Mouse (Mus musculus) liver, embryonic 11.5 days (tissue): ENCODE measurements around the gene Asic3. TPM values are rescaled to one million over a fixed set of nuclear protein-coding genes. Genes with fewer than 3 reads are reported as not detected.

Experiments
- ATAC-seq: fragments of 200-750 bp; cut with Nextera tagmentation; replicated peaks from 2 replicates; pipeline ENCODE4 v1.8.0; 2017; ENCODE audit warnings: moderate number of reproducible peaks, mild to moderate bottlenecking, moderate TSS enrichment, moderate library complexity; ENCODE audit not compliant: low FRiP score
- DNase-seq: peaks from one replicate; pipeline ENCODE4 v3.0.0-alpha.2; 2017; ENCODE audit warnings: low spot score
- H3K27ac ChIP-seq: fragments of 300-500 bp; sonication (generic); 2 replicates; pipeline ENCODE4 v1.5.1; 2014; ENCODE audit warnings: mild to moderate bottlenecking, low read depth, low read length, control low read depth
- H3K27me3 ChIP-seq: fragments of 300-500 bp; sonication (generic); replicated peaks from 2 replicates; pipeline ENCODE4 v1.6.1; 2014; ENCODE audit warnings: low read length, mixed read lengths; ENCODE audit not compliant: control insufficient read depth, insufficient read depth
- H3K36me3 ChIP-seq: fragments of 300-500 bp; sonication (generic); 2 replicates; pipeline ENCODE4 v1.6.1; 2014; ENCODE audit warnings: mild to moderate bottlenecking, low read length, moderate library complexity, mixed read lengths; ENCODE audit not compliant: control insufficient read depth, insufficient read depth
- H3K4me1 ChIP-seq: fragments of 300-500 bp; sonication (generic); replicated peaks from 2 replicates; pipeline ENCODE4 v1.6.1; 2014; ENCODE audit warnings: low read length, mixed read lengths; ENCODE audit not compliant: control insufficient read depth, insufficient read depth
- H3K4me2 ChIP-seq: fragments of 300-500 bp; sonication (generic); 2 replicates; pipeline ENCODE4 v1.6.1; 2014; ENCODE audit warnings: mild to moderate bottlenecking, control low read depth, moderate library complexity
- H3K4me3 ChIP-seq: fragments of 300-500 bp; sonication (generic); 2 replicates; pipeline ENCODE4 v1.5.1; 2014; ENCODE audit warnings: low read depth, low read length, control low read depth
- H3K9ac ChIP-seq: fragments of 300-500 bp; sonication (generic); 2 replicates; pipeline ENCODE4 v1.6.1; 2014; ENCODE audit warnings: low read depth, low read length, control low read depth
- H3K9me3 ChIP-seq: fragments of 300-500 bp; sonication (generic); 2 replicates; pipeline ENCODE4 v1.6.1; 2016; ENCODE audit warnings: low read length, inconsistent platforms, mixed read lengths; ENCODE audit not compliant: control insufficient read depth
- WGBS: fragments of 180-500 bp; shearing (Covaris S2); extraction: QIAGEN DNeasy Blood & Tissue Kit; methylation state at CpG from one replicate; pipeline ENCODE4 v1.1.7; 2014; 5-methylcytosine and 5-hydroxymethylcytosine counted together
- polyA plus RNA-seq: library from polyadenylated mRNA; unstranded; fragments of >200 nt; fragmentation: Nextera tagmentation; extraction: Ambion mirVana; gene quantifications from 2 replicates; pipeline ENCODE4 v1.2.1, GENCODE M21; 2014

The Asic3 gene
- polyA plus RNA-seq, 1 experiment from 2014 or later = not detected

DNA sequence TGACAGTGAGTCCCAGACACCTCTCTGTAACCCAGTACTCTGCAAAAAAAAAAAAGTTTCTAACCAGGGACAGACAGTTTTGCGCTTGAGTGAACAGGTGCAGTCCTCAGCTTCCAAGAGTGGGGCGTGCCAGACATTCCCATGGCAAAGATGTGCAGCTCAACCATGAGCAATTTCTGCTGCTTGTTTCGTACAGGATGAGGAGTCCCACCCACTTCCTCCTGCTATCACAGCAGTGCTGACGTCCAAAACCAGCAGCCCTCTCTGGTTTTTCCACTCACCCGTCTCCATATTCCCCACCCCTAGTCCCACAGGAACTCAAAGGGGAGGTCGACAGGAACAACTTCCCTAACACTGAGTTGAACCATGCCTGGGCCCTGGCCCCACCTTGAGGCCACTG, 28.8 kb upstream of the Asic3 start:
- Histone ChIP-seq H3K27me3 (peaks cover 42% of the 10 kb centered on the region), H3K4me1 (peaks cover 28% of the 10 kb centered on the region), H3K9ac (no peak overlapping the region), H3K4me3 (no peak overlapping the region), H3K27ac (no peak overlapping the region), H3K36me3 (no peaks in the 10 kb centered on the region), H3K9me3 (no peaks in the 10 kb centered on the region), H3K4me2 (peak overlapping the region; percentile 83)
- ATAC-seq = no peak
- WGBS = 41% methylated on average over 6 of the region's 6 CpGs
- no peak for DNase-seq

DNA sequence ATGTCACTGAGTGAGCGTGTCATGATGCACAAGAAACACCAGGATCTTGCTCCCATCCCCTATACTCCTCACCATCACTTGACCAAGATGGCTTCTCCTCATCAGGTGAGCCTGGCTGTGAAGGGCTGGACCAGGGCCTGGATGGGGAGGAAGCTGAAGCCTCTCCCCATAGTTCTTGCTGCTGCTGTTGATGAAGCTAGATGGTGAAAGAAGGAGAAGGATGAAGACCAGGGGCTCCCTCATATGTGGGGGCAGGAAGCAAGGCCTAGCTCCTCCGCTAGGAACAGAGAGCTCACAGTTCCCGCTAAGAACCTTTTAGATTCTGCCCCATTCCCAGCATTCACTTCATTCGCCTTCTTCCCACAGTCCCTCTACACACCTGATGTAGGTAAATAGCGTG, 27.8 kb upstream of the Asic3 start:
- H3K27ac ChIP-seq = no peak overlapping the region
- peaks cover 31% of the 10 kb centered on the region for H3K4me1 ChIP-seq
- H3K4me2 ChIP-seq = no peak overlapping the region
- DNase-seq (no peak), ATAC-seq (no peak)
- no peaks in the 10 kb centered on the region for H3K9me3 ChIP-seq
- WGBS = 85% methylated on average over 5 of the region's 5 CpGs
- no peak overlapping the region for H3K4me3 ChIP-seq
- H3K9ac ChIP-seq = no peak overlapping the region
- peaks cover 45% of the 10 kb centered on the region for H3K27me3 ChIP-seq
- H3K36me3 ChIP-seq = no peaks in the 10 kb centered on the region

DNA sequence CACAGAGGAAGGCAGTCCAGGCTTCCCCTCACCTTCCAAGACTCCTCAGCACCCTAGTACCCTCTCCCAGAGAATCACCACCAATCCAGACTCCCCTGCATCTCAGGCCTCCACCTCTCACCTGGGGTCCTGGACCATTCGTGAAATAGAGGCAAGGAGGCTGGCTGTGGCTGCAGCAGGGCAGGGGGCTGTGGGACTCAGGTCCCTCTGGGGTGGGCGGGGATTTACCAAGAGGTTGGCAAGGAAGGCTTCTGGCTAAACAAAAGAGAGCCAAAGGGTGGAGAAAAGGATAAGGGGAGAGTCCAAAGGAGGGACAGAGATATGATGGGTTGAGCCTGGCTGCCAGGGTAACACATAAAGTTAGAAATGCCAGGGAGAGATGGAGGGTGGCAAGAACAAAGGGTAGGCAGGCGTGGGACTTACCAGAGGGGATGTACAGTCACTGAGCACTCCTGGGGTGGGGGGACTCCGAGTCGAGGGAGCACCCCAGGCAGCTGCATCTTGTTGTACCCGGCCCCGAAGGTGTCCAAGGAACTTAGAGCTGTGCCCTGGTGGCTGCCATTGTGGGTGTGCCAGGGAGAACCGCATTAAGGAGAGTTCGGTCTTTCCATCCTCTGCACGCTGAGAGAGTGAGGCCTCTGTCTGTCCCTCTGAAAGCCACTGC, 27.2 kb upstream of the Asic3 start:
- Histone ChIP-seq H3K36me3 (no peaks in the 10 kb centered on the region), H3K4me2 (no peak overlapping the region), H3K9ac (no peak overlapping the region), H3K4me1 (peaks cover 31% of the 10 kb centered on the region), H3K27me3 (peaks cover 44% of the 10 kb centered on the region), H3K27ac (no peak overlapping the region), H3K9me3 (no peaks in the 10 kb centered on the region), H3K4me3 (no peak overlapping the region)
- no peak for ATAC-seq
- DNase-seq = no peak
- WGBS = 79% methylated on average over 10 of the region's 10 CpGs

DNA sequence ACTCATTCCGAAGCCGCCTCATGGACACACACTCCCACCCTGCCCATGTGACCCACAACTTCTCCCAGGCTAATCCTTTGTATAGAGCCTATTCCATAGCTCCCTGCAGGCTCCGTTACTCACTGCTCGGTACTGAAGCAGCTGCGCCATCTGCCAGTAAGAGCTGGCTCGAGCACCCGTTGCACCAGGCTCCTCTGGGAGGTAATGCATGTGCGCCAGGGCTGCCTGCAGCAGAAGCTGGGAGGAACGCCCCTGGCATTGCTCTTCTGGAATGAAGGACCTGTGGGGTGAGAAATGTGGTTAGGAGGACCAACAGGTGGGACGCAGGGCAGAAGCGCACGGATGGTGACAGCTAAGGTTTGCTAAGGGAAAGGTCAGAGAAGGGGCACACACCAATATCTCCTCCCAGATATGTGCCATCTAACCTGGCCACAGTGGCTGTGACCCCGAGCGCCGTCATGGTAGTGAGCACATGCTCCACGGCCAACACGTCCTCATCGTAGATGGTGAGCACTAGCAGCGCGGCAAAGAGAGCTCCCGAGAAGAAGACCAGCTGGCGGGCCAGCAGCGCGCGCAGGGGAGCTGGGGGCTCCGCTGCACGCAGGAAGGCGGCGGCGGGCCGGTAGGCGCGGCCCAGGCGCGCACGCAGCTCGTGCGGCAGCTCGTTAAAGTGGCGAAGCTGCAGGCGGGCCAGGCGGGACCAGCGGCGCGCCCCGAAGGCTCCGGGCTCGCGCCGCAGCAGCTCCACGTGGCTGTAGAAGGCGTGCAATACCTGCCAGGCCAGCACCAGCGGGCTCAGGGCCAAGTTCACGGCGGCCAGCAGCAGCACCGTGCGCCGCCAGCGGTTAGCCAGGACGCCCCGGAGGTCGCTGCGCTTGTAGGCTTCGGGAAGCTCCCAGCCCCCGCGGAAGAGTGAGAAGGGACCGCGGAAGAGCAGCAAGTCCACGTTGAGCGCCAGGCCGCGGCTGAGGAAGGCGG, 25.6 kb upstream of the Asic3 start:
- H3K9ac ChIP-seq = peak overlapping the region; percentile 62
- ATAC-seq (no peak), DNase-seq (peak; percentile 53)
- peaks cover 43% of the 10 kb centered on the region for H3K27me3 ChIP-seq
- no peaks in the 10 kb centered on the region for H3K36me3 ChIP-seq
- 1% methylated on average over 72 of the region's 73 CpGs for WGBS
- H3K9me3 ChIP-seq = no peaks in the 10 kb centered on the region
- H3K4me1 ChIP-seq = peaks cover 31% of the 10 kb centered on the region
- H3K4me2 ChIP-seq = peak overlapping the region; percentile 87
- no peak overlapping the region for H3K27ac ChIP-seq
- H3K4me3 ChIP-seq = peak overlapping the region; percentile 53

DNA sequence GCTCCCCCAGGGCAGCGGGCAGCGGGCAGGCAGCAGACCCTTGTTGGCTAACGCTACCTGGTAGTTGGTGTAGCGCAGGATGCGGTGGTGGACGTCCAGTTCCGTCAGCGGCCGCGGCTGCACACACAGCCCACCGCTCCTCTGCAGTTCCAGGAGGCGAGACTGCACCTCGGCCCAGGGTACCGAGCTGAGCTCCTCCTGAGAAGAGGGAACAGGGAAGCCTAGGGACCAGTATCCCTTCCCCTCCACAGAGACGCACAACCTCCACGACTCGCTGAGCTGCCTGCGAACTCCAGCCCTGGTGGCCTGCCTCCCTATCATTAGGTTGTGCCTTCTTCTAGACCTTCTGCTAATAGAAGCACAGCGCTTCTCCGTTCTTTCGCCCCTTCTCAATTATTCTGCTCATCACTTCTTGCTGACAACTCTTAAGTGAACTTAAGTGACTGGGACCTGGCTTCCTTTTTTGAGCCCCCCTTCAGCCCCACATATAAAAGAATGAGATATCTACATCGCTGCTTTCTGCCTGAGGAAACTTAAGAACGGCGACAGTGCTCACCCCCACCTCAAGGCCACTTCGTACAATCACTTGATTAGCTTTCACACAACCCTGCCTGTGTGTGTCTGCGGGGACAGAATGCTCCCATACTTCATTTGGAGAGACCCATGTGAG, 24.8 kb upstream of the Asic3 start:
- Histone ChIP-seq H3K9ac (peak overlapping the region; percentile 62), H3K4me3 (peak overlapping the region; percentile 53), H3K27me3 (peaks cover 43% of the 10 kb centered on the region), H3K9me3 (no peaks in the 10 kb centered on the region), H3K4me1 (peaks cover 28% of the 10 kb centered on the region), H3K4me2 (peak overlapping the region; percentile 87), H3K36me3 (no peaks in the 10 kb centered on the region), H3K27ac (no peak overlapping the region)
- 24% methylated on average over 26 of the region's 26 CpGs for WGBS
- DNase-seq (no peak), ATAC-seq (no peak)

DNA sequence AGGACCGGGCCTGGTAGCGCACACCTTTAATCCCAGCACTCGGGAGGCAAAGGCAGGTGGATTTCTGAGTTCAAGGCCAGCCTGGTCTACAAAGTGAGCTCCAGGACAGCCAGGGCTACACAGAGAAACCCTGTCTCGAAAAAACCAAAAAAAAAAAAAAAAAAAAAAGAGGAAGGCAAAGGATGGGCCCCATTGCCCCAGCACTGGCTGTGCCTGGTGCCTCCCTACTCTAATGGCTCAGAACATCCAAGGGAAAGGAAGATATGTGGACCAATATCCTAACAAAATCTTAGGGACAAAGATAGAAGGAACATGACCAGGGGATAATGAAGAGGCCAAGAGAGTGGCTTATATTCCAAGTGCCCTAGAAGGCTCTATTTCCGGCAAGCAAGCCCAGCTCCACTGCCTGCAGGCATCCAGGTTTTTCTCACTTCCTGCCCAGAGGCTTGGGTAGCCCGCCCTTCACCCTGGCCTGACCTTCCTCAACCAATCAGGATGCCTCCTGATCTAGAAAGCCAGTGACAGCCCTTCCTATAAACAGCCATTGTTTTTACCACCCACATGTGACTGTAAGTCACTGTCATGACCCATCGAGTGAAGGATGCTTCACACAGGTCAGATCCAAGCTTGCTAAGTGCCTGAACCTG, 24.1 kb upstream of the Asic3 start:
- Histone ChIP-seq H3K9me3 (no peaks in the 10 kb centered on the region), H3K27ac (no peak overlapping the region), H3K27me3 (peaks cover 43% of the 10 kb centered on the region), H3K4me1 (peaks cover 29% of the 10 kb centered on the region), H3K4me2 (peak overlapping the region; percentile 0; the same call in 1 of the 2 replicates), H3K36me3 (no peaks in the 10 kb centered on the region), H3K4me3 (no peak overlapping the region), H3K9ac (no peak overlapping the region)
- no peak for DNase-seq
- ATAC-seq = peak; percentile 16; the same call in 1 of the 2 replicates
- 49% methylated on average over 6 of the region's 7 CpGs for WGBS

DNA sequence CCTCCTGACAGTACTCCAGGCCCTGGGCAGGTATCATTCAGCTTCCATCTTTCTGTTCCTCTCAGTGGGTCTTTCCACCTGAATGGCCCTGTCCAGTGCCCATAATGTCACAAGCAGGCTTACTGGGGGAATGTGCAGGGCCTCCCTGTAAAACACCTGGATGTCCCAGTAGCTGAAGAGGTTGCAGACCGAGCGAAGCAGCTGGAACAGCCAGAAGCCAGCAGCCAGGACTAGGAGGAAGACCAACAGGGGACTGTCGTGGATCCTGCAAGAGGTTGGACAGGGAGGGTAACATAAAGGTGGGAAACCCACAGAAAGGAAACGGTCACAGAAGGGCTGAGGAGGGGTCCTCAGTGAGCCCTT, 23.6 kb upstream of the Asic3 start:
- Histone ChIP-seq H3K36me3 (no peaks in the 10 kb centered on the region), H3K4me2 (peak overlapping the region; percentile 0; the same call in 1 of the 2 replicates), H3K4me1 (peaks cover 24% of the 10 kb centered on the region), H3K27me3 (peaks cover 42% of the 10 kb centered on the region), H3K4me3 (no peak overlapping the region), H3K9ac (no peak overlapping the region), H3K27ac (no peak overlapping the region), H3K9me3 (no peaks in the 10 kb centered on the region)
- ATAC-seq = no peak
- 77% methylated on average over 4 of the region's 4 CpGs for WGBS
- DNase-seq = no peak

DNA sequence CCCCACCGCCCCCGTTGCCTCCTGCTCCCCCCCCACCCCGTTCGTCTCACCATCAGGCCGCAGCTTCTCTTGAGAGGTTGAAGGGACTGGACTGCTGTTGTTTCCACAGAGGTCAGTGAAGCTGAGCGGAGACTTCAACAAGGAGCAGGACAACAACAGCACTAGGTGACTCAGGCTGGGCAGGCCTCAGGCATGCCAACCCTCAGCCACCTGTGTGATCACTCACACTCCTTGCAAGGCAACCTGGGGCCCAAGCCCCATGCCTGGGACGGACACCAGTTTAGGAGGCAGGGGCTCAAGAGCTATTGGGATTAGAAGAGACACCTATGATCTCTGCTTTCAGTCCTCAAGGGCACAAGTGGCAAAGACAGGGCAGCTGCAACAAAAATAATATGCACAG, 21.3 kb upstream of the Asic3 start, which contains the start of gene Atg9b:
TSS of gene Atg9b (minus strand) at position 280 of the 400 bp plus-strand sequence.
- Histone ChIP-seq H3K4me1 (peaks cover 27% of the 10 kb centered on the region), H3K27ac (no peak within 1 kb of the TSS)
- no peak for ATAC-seq

More for the DNA sequence above, 21.3 kb upstream of the Asic3 start, which contains the start of gene Atg9b:
- Histone ChIP-seq H3K36me3 (0 out of 2 replicates have a peak, but pooled peaks cover 3% of the 10 kb centered on the region), H3K9me3 (no peaks in the 10 kb centered on the region), H3K27me3 (peaks cover 28% of the 10 kb centered on the region), H3K4me2 (no peak within 1 kb of the TSS), H3K4me3 (no peak within 1 kb of the TSS), H3K9ac (no peak within 1 kb of the TSS)
- DNase-seq = no peak
- 91% methylated on average over 7 of the region's 7 CpGs for WGBS
